Comparison of ENCODE assay signal across 20 mouse cellular contexts in the genomic region with DNA sequence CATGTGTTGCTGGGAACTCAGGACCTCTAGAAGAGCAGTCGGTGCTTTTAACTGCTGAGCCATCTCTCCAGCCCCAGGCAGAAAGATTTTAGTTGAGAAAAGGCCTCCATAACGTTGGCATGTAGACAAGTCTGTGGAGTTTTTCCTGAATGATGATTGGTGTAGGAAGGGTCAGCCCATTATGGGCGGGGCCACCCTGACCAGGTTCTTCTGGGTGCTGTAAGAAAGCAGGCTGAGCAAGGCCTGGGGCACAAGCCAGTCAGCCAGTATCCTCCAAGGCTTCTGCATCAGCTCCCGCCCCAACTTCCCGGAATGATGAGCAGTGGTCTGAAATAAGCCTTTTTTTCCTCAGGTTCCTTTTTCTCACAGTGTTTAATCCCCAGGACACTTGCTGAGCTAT. TPM values are rescaled to one million over a fixed set of nuclear protein-coding genes. Genes with fewer than 3 reads are reported as not detected.
DNase-seq lines count a peak whose midpoint lies in the region; ATAC-seq and TF ChIP-seq lines count a peak whose summit lies in the region.
"Had no signal": no experiment of that assay in that cellular context is flagged by ENCODE, and none has a peak within 500 bp of the region (broad histone marks: within the 10 kb centered on the region; RNA-seq: fewer than 3 reads in every experiment).

No protein-coding gene starts in this region.

- no peak for TF ChIP-seq EP300 in MEL (IDR thresholded peaks at IDR 0.05; ENCODE audit: low read depth in 1 of 2, low read length in 2 of 2)

- H3K4me2 ChIP-seq in embryonic facial prominence, embryonic 15.5 days (replicated peaks) = no peak overlapping the region
- H3K4me2 ChIP-seq: forebrain, embryonic 15.5 days; hindbrain, embryonic 15.5 days; lung, embryonic 15.5 days; stomach, embryonic 15.5 days had no signal

- H3K36me3 ChIP-seq in heart, embryonic 10.5 days = peaks cover 65% of the 10 kb centered on the region
- peaks cover 0 to 2% of the 10 kb centered on the region in 2 experiments; a peak in 1 of 4 replicates for H3K36me3 ChIP-seq in MEL (ENCODE audit: control insufficient read depth in 1 of 2, insufficient read depth in 2 of 2, low read length in 2 of 2)
- peaks cover 63% of the 10 kb centered on the region for H3K36me3 ChIP-seq in embryonic facial prominence, embryonic 15.5 days

- 0 out of 2 replicates have a peak overlapping the region, but pooled peaks have one; percentile 6 for H3K27ac ChIP-seq in heart, embryonic 10.5 days
- no peak overlapping the region for H3K27ac ChIP-seq in MEL (ENCODE audit: control insufficient read depth, low read depth, low read length)
- H3K27ac ChIP-seq in embryonic facial prominence, embryonic 15.5 days (replicated peaks) = 0 out of 2 replicates have a peak overlapping the region, but pooled peaks have one; percentile 28
- H3K27ac ChIP-seq: forebrain, embryonic 15.5 days; lung, embryonic 15.5 days; stomach, embryonic 15.5 days had no signal

- TF ChIP-seq POLR2A in MEL (IDR thresholded peaks at IDR 0.05; ENCODE audit: control insufficient read depth in 1 of 2, insufficient read depth in 1 of 2, low read depth in 1 of 2, low read length in 2 of 2, poor library complexity in 1 of 2) = no peak

- no peaks in the 10 kb centered on the region for H3K79me2 ChIP-seq in MEL (ENCODE audit: control insufficient read depth, insufficient read depth, low read length, poor library complexity)

- no peaks in the 10 kb centered on the region for H3K27me3 ChIP-seq in heart, embryonic 10.5 days (ENCODE audit: insufficient read depth, poor library complexity, severe bottlenecking)
- no peaks in the 10 kb centered on the region for H3K27me3 ChIP-seq in MEL (ENCODE audit: control insufficient read depth in 1 of 2, insufficient read depth in 2 of 2, low read length in 2 of 2)
- H3K27me3 ChIP-seq in embryonic facial prominence, embryonic 15.5 days = no peaks in the 10 kb centered on the region
- H3K27me3 ChIP-seq: forebrain, embryonic 15.5 days; hindbrain, embryonic 15.5 days; lung, embryonic 15.5 days; stomach, embryonic 15.5 days had no signal

- ATAC-seq in embryonic facial prominence, embryonic 15.5 days (ENCODE audit: insufficient number of reproducible peaks, low FRiP score, low TSS enrichment, low read depth) = no peak
- ATAC-seq: activated CD4-positive, CD25-positive, alpha-beta regulatory T cell, adult 4 months; CD4-positive, CD25-positive, alpha-beta regulatory T cell, adult 4 months; forebrain, embryonic 15.5 days; midbrain, embryonic 16.5 days had no signal

- H3K9ac ChIP-seq in MEL (ENCODE audit: control insufficient read depth, low read depth, low read length, poor library complexity, severe bottlenecking) = no peak overlapping the region
- no peak overlapping the region for H3K9ac ChIP-seq in embryonic facial prominence, embryonic 15.5 days
- H3K9ac ChIP-seq: forebrain, embryonic 15.5 days; hindbrain, embryonic 15.5 days; lung, embryonic 15.5 days; stomach, embryonic 15.5 days had no signal

- no peak for TF ChIP-seq CTCF in MEL (IDR thresholded peaks at IDR 0.05 in 2 of 3, conservative IDR thresholded peaks at IDR 0.05 in 1 of 3; ENCODE audit: control insufficient read depth in 1 of 3, insufficient read depth in 1 of 3, low read depth in 2 of 3, low read length in 3 of 3, poor library complexity in 1 of 3, severe bottlenecking in 1 of 3)

- no peak; the same call in 1 of the 2 replicates for TF ChIP-seq RAD21 in MEL (IDR thresholded peaks at IDR 0.05; ENCODE audit: low read depth, low read length)

- no peak for DNase-seq in heart, embryonic 10.5 days (ENCODE audit: low spot score)
- no peak for DNase-seq in heart, adult 9 months (ENCODE audit: low spot score in 2 of 2)
- DNase-seq in 3T3-L1 (ENCODE audit: low read depth, low spot score) = peak; percentile 58
- DNase-seq in MEL (ENCODE audit: low read depth, low spot score) = peak; percentile 69
- no peak for DNase-seq in left cerebral cortex, adult 18-20 months (ENCODE audit: low spot score in 2 of 2)
- no peak for DNase-seq in embryo, embryonic 10 days (ENCODE audit: low spot score)
- DNase-seq: adrenal gland, postnatal 14 days; cerebellum, adult 9-10 months; heart, postnatal 14 days; kidney, adult 18-20 months; kidney, postnatal 4 days; retina, postnatal 1 day had no signal

- WGBS in heart, embryonic 10.5 days = 52% methylated on average over 5 of the region's 5 CpGs
- WGBS in embryonic facial prominence, embryonic 15.5 days = 48% methylated on average over 5 of the region's 5 CpGs

- H3K9me3 ChIP-seq in heart, embryonic 10.5 days = no peaks in the 10 kb centered on the region
- no peaks in the 10 kb centered on the region for H3K9me3 ChIP-seq in MEL (replicated peaks; ENCODE audit: insufficient read depth, low read length)
- no peaks in the 10 kb centered on the region for H3K9me3 ChIP-seq in embryonic facial prominence, embryonic 15.5 days (replicated peaks)
- H3K9me3 ChIP-seq: forebrain, embryonic 15.5 days; hindbrain, embryonic 15.5 days; lung, embryonic 15.5 days; stomach, embryonic 15.5 days had no signal

- H3K4me3 ChIP-seq in heart, embryonic 10.5 days = no peak overlapping the region; the same call in 1 of the 2 replicates
- no peak overlapping the region for H3K4me3 ChIP-seq in MEL (ENCODE audit: control insufficient read depth in 1 of 2, insufficient read depth in 1 of 2, low read depth in 2 of 2, low read length in 2 of 2)
- H3K4me3 ChIP-seq in embryonic facial prominence, embryonic 15.5 days (replicated peaks) = no peak overlapping the region
- H3K4me3 ChIP-seq: forebrain, embryonic 15.5 days; hindbrain, embryonic 15.5 days; lung, embryonic 15.5 days; stomach, embryonic 15.5 days had no signal

- peaks cover 16% of the 10 kb centered on the region for H3K4me1 ChIP-seq in heart, embryonic 10.5 days
- H3K4me1 ChIP-seq in MEL (ENCODE audit: control insufficient read depth in 1 of 2, insufficient read depth in 2 of 2, low read length in 2 of 2) = peaks cover 0 to 4% of the 10 kb centered on the region in 2 experiments; a peak in 1 of 4 replicates
- peaks cover 25% of the 10 kb centered on the region for H3K4me1 ChIP-seq in embryonic facial prominence, embryonic 15.5 days

TF ChIP-seq in MEL, 35 proteins besides CTCF, POLR2A, EP300 and RAD21:
- no peak for TF ChIP-seq SMC3 (IDR thresholded peaks at IDR 0.05; ENCODE audit: low read depth, low read length)
- TF ChIP-seq BHLHE40 (IDR thresholded peaks at IDR 0.05; ENCODE audit: borderline replicate concordance, low read depth, low read length) = no peak
- no peak for TF ChIP-seq HCFC1 (IDR thresholded peaks at IDR 0.05; ENCODE audit: low read depth, low read length)
- no peak for TF ChIP-seq TCF12 (IDR thresholded peaks at IDR 0.05; ENCODE audit: low read depth, low read length)
- no peak for TF ChIP-seq POLR2AphosphoS5 (IDR thresholded peaks at IDR 0.05; ENCODE audit: borderline replicate concordance, low read depth, low read length)

RNA-seq across cellular contexts. Expression of gene Rcn3, which starts 11.0 kb away (rescaled TPM):
- polyA plus RNA-seq in heart, embryonic 10.5 days (2016; fragmentation: Nextera tagmentation; extraction: Ambion mirVana) = 270 and 314 TPM in 2 replicates
- 16.0 and 29.3 TPM in 2 replicates for total RNA-seq in MEL (2012; rRNA removed)
- 10 to 100 TPM in 1 of 2 experiments, not detected in 1; 43.0 TPM for polyA plus RNA-seq in MEL (2012; ENCODE audit: insufficient read depth in 1 of 2, insufficient read length in 2 of 2, low read depth in 1 of 2, low replicate concordance in 2 of 2, missing spikeins in 1 of 2)
- 520 and 531 TPM in 2 replicates for polyA plus RNA-seq in embryonic facial prominence, embryonic 15.5 days (2015; fragmentation: Nextera tagmentation; extraction: Ambion mirVana)
- total RNA-seq in left cerebral cortex, adult 18-20 months (2021) = 1 to 10 TPM; 5.9 to 6.0 TPM

RNA-seq across cellular contexts. Expression of gene Prrg2, which starts 18.5 kb away (rescaled TPM):
- 15.0 and 16.8 TPM in 2 replicates for polyA plus RNA-seq in heart, embryonic 10.5 days (2016; fragmentation: Nextera tagmentation; extraction: Ambion mirVana)
- 7.5 and 7.7 TPM in 2 replicates for total RNA-seq in MEL (2012; rRNA removed)
- polyA plus RNA-seq in MEL (2012; ENCODE audit: insufficient read depth in 1 of 2, insufficient read length in 2 of 2, low read depth in 1 of 2, low replicate concordance in 2 of 2, missing spikeins in 1 of 2) = 10 to 100 TPM in 1 of 2 experiments, not detected in 1; 16.9 TPM
- 26.0 and 26.9 TPM in 2 replicates for polyA plus RNA-seq in embryonic facial prominence, embryonic 15.5 days (2015; fragmentation: Nextera tagmentation; extraction: Ambion mirVana)
- total RNA-seq in left cerebral cortex, adult 18-20 months (2021) = 1 to 10 TPM; 6.2 to 9.2 TPM

RNA-seq across cellular contexts. Expression of gene Nosip, which starts 18.8 kb away (rescaled TPM):
- 59.9 and 65.2 TPM in 2 replicates for polyA plus RNA-seq in heart, embryonic 10.5 days (2016; fragmentation: Nextera tagmentation; extraction: Ambion mirVana)
- 49.9 and 50.7 TPM in 2 replicates for total RNA-seq in MEL (2012; rRNA removed)
- 10 to 100 TPM in 1 of 2 experiments, not detected in 1; 78.9 TPM for polyA plus RNA-seq in MEL (2012; ENCODE audit: insufficient read depth in 1 of 2, insufficient read length in 2 of 2, low read depth in 1 of 2, low replicate concordance in 2 of 2, missing spikeins in 1 of 2)
- 68.5 and 73.6 TPM in 2 replicates for polyA plus RNA-seq in embryonic facial prominence, embryonic 15.5 days (2015; fragmentation: Nextera tagmentation; extraction: Ambion mirVana)
- 10 to 100 TPM; 51.9 to 59.7 TPM for total RNA-seq in left cerebral cortex, adult 18-20 months (2021)

RNA-seq across cellular contexts. Expression of gene Fcgrt, which starts 22.6 kb away (rescaled TPM):
- polyA plus RNA-seq in heart, embryonic 10.5 days (2016; fragmentation: Nextera tagmentation; extraction: Ambion mirVana) = 7.8 and 10.2 TPM in 2 replicates
- total RNA-seq in MEL (2012; rRNA removed) = 0.26 and 0.27 TPM in 2 replicates
- 1 to 10 TPM in 1 of 2 experiments, not detected in 1; 1.7 TPM for polyA plus RNA-seq in MEL (2012; ENCODE audit: insufficient read depth in 1 of 2, insufficient read length in 2 of 2, low read depth in 1 of 2, low replicate concordance in 2 of 2, missing spikeins in 1 of 2)
- 126 and 135 TPM in 2 replicates for polyA plus RNA-seq in embryonic facial prominence, embryonic 15.5 days (2015; fragmentation: Nextera tagmentation; extraction: Ambion mirVana)
- total RNA-seq in left cerebral cortex, adult 18-20 months (2021) = 10 to 100 TPM; 19.6 to 20.1 TPM

RNA-seq across cellular contexts. Expression of gene Prr12, which starts 28.3 kb away (rescaled TPM):
- polyA plus RNA-seq in heart, embryonic 10.5 days (2016; fragmentation: Nextera tagmentation; extraction: Ambion mirVana) = 8.8 and 13.3 TPM in 2 replicates
- total RNA-seq in MEL (2012; rRNA removed) = 3.3 and 3.5 TPM in 2 replicates
- polyA plus RNA-seq in MEL (2012; ENCODE audit: insufficient read depth in 1 of 2, insufficient read length in 2 of 2, low read depth in 1 of 2, low replicate concordance in 2 of 2, missing spikeins in 1 of 2) = 10 to 100 TPM in 1 of 2 experiments, not detected in 1; 32.1 TPM
- polyA plus RNA-seq in embryonic facial prominence, embryonic 15.5 days (2015; fragmentation: Nextera tagmentation; extraction: Ambion mirVana) = 11.9 and 12.1 TPM in 2 replicates
- 10 to 100 TPM; 63.3 to 67.5 TPM for total RNA-seq in left cerebral cortex, adult 18-20 months (2021)

Comparison
In these comparisons a context has a peak if more than half of its experiments do, and no peak if none do; other contexts are left out.
1. DNase-seq: peak in 3T3-L1 (single experiment) and MEL (single experiment); none in heart, embryonic 10.5 days (single experiment), heart, adult 9 months (0 of 2), left cerebral cortex, adult 18-20 months (0 of 2) and embryo, embryonic 10 days (single experiment).